Mouse (Mus musculus): Measurements from ENCODE around the gene Kdm7a.

The Kdm7a gene

GRCm38 (mm10) chr6:39205650-39206580 lies 674 bp downstream of the Kdm7a start:
- DNase-seq (ENCODE audit: low spot score), result peak; percentile 32

- peak; percentile 53 for DNase-seq (ENCODE audit: low spot score)
Observed at GRCm38 (mm10) chr6:39205064-39205649, 1.4 kb downstream of the Kdm7a start.

- DNase-seq (ENCODE audit: low spot score), result no peak
Observed at GRCm38 (mm10) chr6:39204444-39204843, 2.1 kb downstream of the Kdm7a start.

- DNase-seq (ENCODE audit: low spot score), result no peak
Observed at GRCm38 (mm10) chr6:39203236-39203635, 3.4 kb downstream of the Kdm7a start.

- DNase-seq (ENCODE audit: low spot score), result no peak
Observed at GRCm38 (mm10) chr6:39193006-39193405, 13.6 kb downstream of the Kdm7a start.

GRCm38 (mm10) chr6:39191518-39191917 lies 15.1 kb downstream of the Kdm7a start:
- no peak for DNase-seq (ENCODE audit: low spot score)

GRCm38 (mm10) chr6:39187227-39187626 lies 19.4 kb downstream of the Kdm7a start:
- no peak for DNase-seq (ENCODE audit: low spot score)

- no peak for DNase-seq (ENCODE audit: low spot score)
Observed at GRCm38 (mm10) chr6:39169089-39169488, 37.5 kb downstream of the Kdm7a start.

- no peak for DNase-seq (ENCODE audit: low spot score)
Observed at GRCm38 (mm10) chr6:39164891-39165290, 41.7 kb downstream of the Kdm7a start.

- DNase-seq (ENCODE audit: low spot score), result no peak
Observed at GRCm38 (mm10) chr6:39161975-39162374, 44.6 kb downstream of the Kdm7a start.

GRCm38 (mm10) chr6:39146041-39146440 lies 60.5 kb downstream of the Kdm7a start:
- DNase-seq (ENCODE audit: low spot score), result peak; percentile 7

- DNase-seq (ENCODE audit: low spot score), result no peak
Observed at GRCm38 (mm10) chr6:39132556-39132955, 74.0 kb downstream of the Kdm7a start.

GRCm38 (mm10) chr6:39131480-39131879 lies 75.1 kb downstream of the Kdm7a start:
- no peak for DNase-seq (ENCODE audit: low spot score)

- no peak for DNase-seq (ENCODE audit: low spot score)
Observed at GRCm38 (mm10) chr6:39124719-39125118, 81.9 kb downstream of the Kdm7a start.

- no peak for DNase-seq (ENCODE audit: low spot score)
Observed at GRCm38 (mm10) chr6:39120685-39121084, 85.9 kb downstream of the Kdm7a start.

GRCm38 (mm10) chr6:39118456-39118881 lies 88.1 kb downstream of the Kdm7a start:
- peak; percentile 50 for DNase-seq (ENCODE audit: low spot score)

GRCm38 (mm10) chr6:39117584-39118455 lies 88.8 kb downstream of the Kdm7a start, which contains the start of gene Parp12:
TSS of gene Parp12 (minus strand) at chr6:39118349.
- DNase-seq (ENCODE audit: low spot score), result peak; percentile 62

- no peak for DNase-seq (ENCODE audit: low spot score)
Observed at GRCm38 (mm10) chr6:39115438-39115837, 91.2 kb downstream of the Kdm7a start.

GRCm38 (mm10) chr6:39113141-39113540 lies 93.4 kb downstream of the Kdm7a start:
- DNase-seq (ENCODE audit: low spot score), result no peak

- no peak for DNase-seq (ENCODE audit: low spot score)
Observed at GRCm38 (mm10) chr6:39112701-39113100, 93.9 kb downstream of the Kdm7a start.

GRCm38 (mm10) chr6:39106812-39107211 lies 99.8 kb downstream of the Kdm7a start:
- no peak for DNase-seq (ENCODE audit: low spot score)

GRCm38 (mm10) chr6:39104631-39105030 lies 102.0 kb downstream of the Kdm7a start:
- DNase-seq (ENCODE audit: low spot score), result no peak
